Mouse (Mus musculus) erythroblast, embryonic 14.5 days (primary cell): Measurements from ENCODE around the gene Abcb1b.

ENCODE experiments used
- GATA1 ChIP-seq: IDR thresholded peaks from 2 replicates; pipeline ENCODE4 v1.6.1; 2012; ENCODE audit warnings: low read length, inconsistent platforms, mixed read lengths
- TAL1 ChIP-seq: IDR thresholded peaks from 3 replicates; pipeline ENCODE4 v1.6.1; 2012; ENCODE audit warnings: low read length, inconsistent platforms, mixed read lengths

- TF ChIP-seq TAL1 (no peak), GATA1 (no peak)
These were observed 19.6 kb upstream of the Abcb1b start for GRCm38 (mm10) chr5:8778311-8778710.
